Mouse (Mus musculus): ENCODE measurements around the gene Aldh4a1.

- TF ChIP-seq CTCF (IDR thresholded peaks at IDR 0.05; ENCODE audit: low read depth) (no peak), EP300 (optimal IDR thresholded peaks at IDR 0.05) (no peak)
These were observed 6.2 kb upstream of the Aldh4a1 start for GRCm38 (mm10) chr4:139616276-139617000.
